Comparison of ENCODE assay signal across 8 mouse cellular contexts in genomic region chr7:122970119-122970781, GRCm38 (mm10). TPM values are rescaled to one million over a fixed set of nuclear protein-coding genes. Genes with fewer than 3 reads are reported as not detected.
A peak's percentile ranks its signal among the peaks of the same experiment; 100 is the strongest.
DNase-seq lines count a peak whose midpoint lies in the region; ATAC-seq and TF ChIP-seq lines count a peak whose summit lies in the region.

No protein-coding gene starts in this region.

- DNase-seq in liver, adult 2 months (ENCODE audit: extremely low read depth, low read depth, low spot score) = peak; percentile 28
- peak; percentile 35 for DNase-seq in midbrain, postnatal 0 days (ENCODE audit: low spot score)
- peak; percentile 57 to 85 for DNase-seq in spleen, postnatal 4 days (ENCODE audit: low spot score in 2 of 2)

- no peaks in the 10 kb centered on the region for H3K9me3 ChIP-seq in heart, embryonic 13.5 days
- H3K9me3 ChIP-seq in kidney, embryonic 16.5 days (ENCODE audit: low read length) = no peaks in the 10 kb centered on the region
- H3K9me3 ChIP-seq in midbrain, postnatal 0 days (ENCODE audit: low read length) = no peaks in the 10 kb centered on the region

- no peak for TF ChIP-seq POLR2A in bone marrow macrophage, adult 2 months (IDR thresholded peaks at IDR 0.05; ENCODE audit: borderline replicate concordance, low read depth, low read length)
- TF ChIP-seq POLR2A in liver, adult 2 months (IDR thresholded peaks at IDR 0.05; ENCODE audit: extremely low read depth, insufficient read depth, low read length) = no peak

- H3K9ac ChIP-seq in heart, embryonic 13.5 days = peak overlapping the region; percentile 100
- peak overlapping the region; percentile 100 for H3K9ac ChIP-seq in kidney, embryonic 16.5 days (replicated peaks; ENCODE audit: low read length)
- H3K9ac ChIP-seq in liver, adult 2 months (ENCODE audit: low read depth, low read length) = peak overlapping the region; percentile 100
- peak overlapping the region; percentile 100 for H3K9ac ChIP-seq in midbrain, postnatal 0 days (replicated peaks; ENCODE audit: low read length, poor library complexity, severe bottlenecking)

- H3K79me3 ChIP-seq in C2C12 (ENCODE audit: low read depth) = peaks cover 50% of the 10 kb centered on the region

- peak overlapping the region; percentile 82 for H3K27ac ChIP-seq in bone marrow macrophage, adult 2 months (ENCODE audit: insufficient read depth, low read depth, low read length)
- H3K27ac ChIP-seq in heart, embryonic 13.5 days (replicated peaks) = peak overlapping the region; percentile 95
- peak overlapping the region; percentile 89 for H3K27ac ChIP-seq in kidney, embryonic 16.5 days (ENCODE audit: low read length)
- peak overlapping the region; percentile 100 for H3K27ac ChIP-seq in liver, adult 2 months (replicated peaks; ENCODE audit: insufficient read depth, low read depth, low read length)
- peak overlapping the region; percentile 95 for H3K27ac ChIP-seq in midbrain, postnatal 0 days (ENCODE audit: low read depth, low read length)

- H3K4me3 ChIP-seq in C2C12 (ENCODE audit: insufficient read depth, poor library complexity, severe bottlenecking) = peak overlapping the region; percentile 72
- H3K4me3 ChIP-seq in bone marrow macrophage, adult 2 months (ENCODE audit: insufficient read depth, low read length) = peak overlapping the region; percentile 94
- peak overlapping the region; percentile 100 for H3K4me3 ChIP-seq in heart, embryonic 13.5 days
- peak overlapping the region; percentile 84 for H3K4me3 ChIP-seq in kidney, embryonic 16.5 days (ENCODE audit: low read length)
- H3K4me3 ChIP-seq in liver, adult 2 months (ENCODE audit: insufficient read depth, low read depth, low read length) = peak overlapping the region; percentile 100
- H3K4me3 ChIP-seq in midbrain, postnatal 0 days (ENCODE audit: low read depth, low read length) = peak overlapping the region; percentile 88

- peaks cover 29% of the 10 kb centered on the region for H3K36me3 ChIP-seq in C2C12 (ENCODE audit: control insufficient read depth, insufficient read depth)
- peaks cover 19% of the 10 kb centered on the region for H3K36me3 ChIP-seq in heart, embryonic 13.5 days
- peaks cover 9% of the 10 kb centered on the region; the same call in 1 of the 2 replicates for H3K36me3 ChIP-seq in kidney, embryonic 16.5 days (ENCODE audit: insufficient read depth, low read length)
- peaks cover 8% of the 10 kb centered on the region for H3K36me3 ChIP-seq in liver, adult 2 months (ENCODE audit: control insufficient read depth, insufficient read depth, low read length)
- H3K36me3 ChIP-seq in midbrain, postnatal 0 days (ENCODE audit: insufficient read depth, low read length) = no peaks in the 10 kb centered on the region

- ATAC-seq in erythroid progenitor cell, adult 5-6 weeks (replicated peaks; ENCODE audit: low FRiP score, poor library complexity, severe bottlenecking) = peak; percentile 70
- peak; percentile 52 for ATAC-seq in heart, embryonic 13.5 days (ENCODE audit: extremely low read depth, insufficient number of reproducible peaks, low FRiP score, low TSS enrichment)
- peak; percentile 76 for ATAC-seq in kidney, embryonic 16.5 days (ENCODE audit: low FRiP score, low TSS enrichment)
- peak; percentile 48 for ATAC-seq in midbrain, postnatal 0 days (ENCODE audit: low FRiP score)

- peak overlapping the region; percentile 99 for H3ac ChIP-seq in C2C12 (ENCODE audit: control insufficient read depth, insufficient read length, low read depth)

- H3K4me2 ChIP-seq in heart, embryonic 13.5 days = peak overlapping the region; percentile 95
- H3K4me2 ChIP-seq in kidney, embryonic 16.5 days (replicated peaks; ENCODE audit: low read depth, low read length) = peak overlapping the region; percentile 80
- peak overlapping the region; percentile 70 for H3K4me2 ChIP-seq in midbrain, postnatal 0 days (ENCODE audit: low read depth, low read length, poor library complexity, severe bottlenecking)

- under 1% methylated on average over 55 of the region's 69 CpGs for WGBS in heart, embryonic 13.5 days
- WGBS in kidney, embryonic 16.5 days = under 1% methylated on average over 59 of the region's 69 CpGs
- under 1% methylated on average over 67 of the region's 69 CpGs for WGBS in liver, adult 2 months
- WGBS in midbrain, postnatal 0 days = 1% methylated on average over 46 of the region's 69 CpGs

- H3K27me3 ChIP-seq in C2C12 (ENCODE audit: control insufficient read depth, insufficient read depth, insufficient read length) = no peaks in the 10 kb centered on the region
- no peaks in the 10 kb centered on the region for H3K27me3 ChIP-seq in heart, embryonic 13.5 days (replicated peaks)
- H3K27me3 ChIP-seq in kidney, embryonic 16.5 days (ENCODE audit: insufficient read depth, low read length) = no peaks in the 10 kb centered on the region
- no peaks in the 10 kb centered on the region for H3K27me3 ChIP-seq in liver, adult 2 months (ENCODE audit: control insufficient read depth, insufficient read depth, low read length)
- H3K27me3 ChIP-seq in midbrain, postnatal 0 days (ENCODE audit: insufficient read depth, low read length) = no peaks in the 10 kb centered on the region

- peaks cover 17% of the 10 kb centered on the region for H3K4me1 ChIP-seq in bone marrow macrophage, adult 2 months (ENCODE audit: control insufficient read depth, insufficient read depth, low read length)
- H3K4me1 ChIP-seq in heart, embryonic 13.5 days = peaks cover 32% of the 10 kb centered on the region
- peaks cover 25% of the 10 kb centered on the region for H3K4me1 ChIP-seq in kidney, embryonic 16.5 days (ENCODE audit: insufficient read depth, low read length)
- H3K4me1 ChIP-seq in liver, adult 2 months (ENCODE audit: control insufficient read depth, insufficient read depth, low read length) = peaks cover 10% of the 10 kb centered on the region
- no peaks in the 10 kb centered on the region for H3K4me1 ChIP-seq in midbrain, postnatal 0 days (ENCODE audit: insufficient read depth, low read length)

- TF ChIP-seq CTCF in C2C12 (IDR thresholded peaks at IDR 0.05; ENCODE audit: control insufficient read depth, insufficient read depth, insufficient read length) = no peak
- TF ChIP-seq CTCF in bone marrow macrophage, adult 2 months (IDR thresholded peaks at IDR 0.05; ENCODE audit: low read depth, low read length) = no peak
- TF ChIP-seq CTCF in liver, adult 2 months (IDR thresholded peaks at IDR 0.05; ENCODE audit: low read depth, low read length) = no peak
- no peak for TF ChIP-seq CTCF in midbrain, postnatal 0 days (IDR thresholded peaks at IDR 0.05)

- H3K79me2 ChIP-seq in C2C12 (ENCODE audit: control insufficient read depth, insufficient read depth) = peaks cover 55% of the 10 kb centered on the region
- H3K79me2 ChIP-seq in liver, adult 2 months (ENCODE audit: control insufficient read depth, insufficient read depth, low read length) = peaks cover 24% of the 10 kb centered on the region

TF ChIP-seq in C2C12, 6 proteins besides CTCF, POLR2A, EP300 and RAD21:
- no peak for TF ChIP-seq USF1 (IDR thresholded peaks at IDR 0.05; ENCODE audit: low read depth)

RNA-seq across cellular contexts. Expression of gene Rbbp6, which starts 4.8 kb away (rescaled TPM):
- 13.0 TPM for polyA plus RNA-seq in C2C12 (2012; fragmentation: generic; extraction: Trizol)
- polyA plus RNA-seq in bone marrow macrophage, adult 2 months (2012; ENCODE audit: insufficient read depth, insufficient read length, missing spikeins) = 53.5 and 55.8 TPM in 2 replicates
- 77.5 and 99.5 TPM in 2 replicates for total RNA-seq in erythroid progenitor cell, adult 5-6 weeks (2015; ENCODE audit: low replicate concordance)
- total RNA-seq in erythroid progenitor cell, adult 5-6 weeks (2017; ENCODE audit: low replicate concordance) = 56.0 and 64.2 TPM in 2 replicates
- 16.8 and 17.9 TPM in 2 replicates for polyA plus RNA-seq in heart, embryonic 13.5 days (2015; fragmentation: Nextera tagmentation; extraction: Ambion mirVana)
- 23.5 and 28.4 TPM in 2 replicates for polyA plus RNA-seq in kidney, embryonic 16.5 days (2015; fragmentation: Nextera tagmentation; extraction: Ambion mirVana)
- total RNA-seq in liver, adult 2 months (2014; rRNA removed) = 18.6 and 21.6 TPM in 2 replicates
- polyA plus RNA-seq in liver, adult 2 months (2012; rRNA removed) = 4.2 and 6.1 TPM in 2 replicates
- total RNA-seq in midbrain, postnatal 0 days (2014; rRNA removed) = 33.7 and 42.9 TPM in 2 replicates
- 17.3 and 22.9 TPM in 2 replicates for polyA plus RNA-seq in midbrain, postnatal 0 days (2015; fragmentation: Nextera tagmentation; extraction: Ambion mirVana)

Comparison
In these comparisons a context has a peak if more than half of its experiments do, and no peak if none do; other contexts are left out.
1. Peak in every context shown above with its lines: DNase-seq, ATAC-seq, H3K4me3 ChIP-seq and H3K27ac ChIP-seq.